In genomic region chr17:57032854-57033253, GRCm38 (mm10) we compare ENCODE assay signal across 10 mouse cellular contexts. TPM values are rescaled to one million over a fixed set of nuclear protein-coding genes. Genes with fewer than 3 reads are reported as not detected.
DNase-seq lines count a peak whose midpoint lies in the region; ATAC-seq lines count a peak whose summit lies in the region.
"Had no signal": no experiment of that assay in that cellular context is flagged by ENCODE, and none has a peak within 500 bp of the region (broad histone marks: within the 10 kb centered on the region; RNA-seq: fewer than 3 reads in every experiment).

No protein-coding gene starts in this region.

- WGBS in forebrain, embryonic 14.5 days: 85% methylated on average over 4 of the region's 4 CpGs
- 91% methylated on average over 4 of the region's 4 CpGs for WGBS in forebrain, embryonic 13.5 days
- WGBS in limb, embryonic 15.5 days: 90% methylated on average over 4 of the region's 4 CpGs

- no peak overlapping the region for H3K9ac ChIP-seq in forebrain, embryonic 14.5 days (ENCODE audit: low read length)
- H3K9ac ChIP-seq in forebrain, embryonic 13.5 days: no peak overlapping the region
- H3K9ac ChIP-seq in limb, embryonic 15.5 days: no peak overlapping the region

- ATAC-seq in forebrain, embryonic 14.5 days: no peak
- no peak for ATAC-seq in forebrain, embryonic 13.5 days
- no peak for ATAC-seq in limb, embryonic 15.5 days (ENCODE audit: insufficient number of reproducible peaks, low FRiP score, low TSS enrichment, low read depth)

- peak overlapping the region; percentile 37; the same call in 1 of the 2 replicates for H3K4me3 ChIP-seq in forebrain, embryonic 14.5 days (ENCODE audit: low read depth, low read length)
- no peak overlapping the region for H3K4me3 ChIP-seq in forebrain, embryonic 13.5 days
- peak overlapping the region; percentile 60; the same call in 1 of the 2 replicates for H3K4me3 ChIP-seq in brown adipose tissue, adult 24 weeks (ENCODE audit: insufficient read depth, low read depth, low read length)
- H3K4me3 ChIP-seq in limb, embryonic 15.5 days: no peak overlapping the region

- peaks cover 10% of the 10 kb centered on the region for H3K4me1 ChIP-seq in forebrain, embryonic 14.5 days (ENCODE audit: control insufficient read depth, insufficient read depth, low read length)
- peaks cover 21% of the 10 kb centered on the region for H3K4me1 ChIP-seq in forebrain, embryonic 13.5 days
- peaks cover 8% of the 10 kb centered on the region; the same call in 1 of the 2 replicates for H3K4me1 ChIP-seq in brown adipose tissue, adult 24 weeks (ENCODE audit: control insufficient read depth, insufficient read depth, insufficient read length, low read length)
- H3K4me1 ChIP-seq in limb, embryonic 15.5 days: peaks cover 16% of the 10 kb centered on the region

- no peak for DNase-seq in forebrain, embryonic 14.5 days (ENCODE audit: low spot score)
- peak; percentile 22 for DNase-seq in 3T3-L1 (ENCODE audit: low read depth, low spot score)
- no peak for DNase-seq in retina, postnatal 1 day
- no peak for DNase-seq in adrenal gland, postnatal 25 days
- DNase-seq in yolk sac, embryonic 10.5 days (ENCODE audit: low spot score): no peak
- DNase-seq: thymus, postnatal 4 days had no signal

- H3K9me3 ChIP-seq in forebrain, embryonic 14.5 days (replicated peaks; ENCODE audit: control insufficient read depth, low read length): no peaks in the 10 kb centered on the region
- no peaks in the 10 kb centered on the region for H3K9me3 ChIP-seq in forebrain, embryonic 13.5 days (replicated peaks)
- no peaks in the 10 kb centered on the region for H3K9me3 ChIP-seq in limb, embryonic 15.5 days

- H3K27me3 ChIP-seq in forebrain, embryonic 14.5 days (replicated peaks; ENCODE audit: control insufficient read depth, insufficient read depth, low read length): no peaks in the 10 kb centered on the region
- 0 out of 2 replicates have a peak, but pooled peaks cover 8% of the 10 kb centered on the region for H3K27me3 ChIP-seq in forebrain, embryonic 13.5 days
- peaks cover 3% of the 10 kb centered on the region; the same call in 1 of the 2 replicates for H3K27me3 ChIP-seq in limb, embryonic 15.5 days

- no peak overlapping the region for H3K4me2 ChIP-seq in forebrain, embryonic 14.5 days (ENCODE audit: low read length)
- no peak overlapping the region for H3K4me2 ChIP-seq in forebrain, embryonic 13.5 days
- no peak overlapping the region for H3K4me2 ChIP-seq in limb, embryonic 15.5 days

- H3K27ac ChIP-seq in forebrain, embryonic 14.5 days (ENCODE audit: low read depth, low read length): no peak overlapping the region
- H3K27ac ChIP-seq in forebrain, embryonic 13.5 days: no peak overlapping the region
- no peak overlapping the region for H3K27ac ChIP-seq in brown adipose tissue, adult 24 weeks (replicated peaks; ENCODE audit: low read depth, low read length)
- H3K27ac ChIP-seq in limb, embryonic 15.5 days: peak overlapping the region; percentile 93

- peaks cover 8% of the 10 kb centered on the region for H3K36me3 ChIP-seq in forebrain, embryonic 14.5 days (ENCODE audit: control insufficient read depth, insufficient read depth, low read length)
- H3K36me3 ChIP-seq in forebrain, embryonic 13.5 days (ENCODE audit: poor library complexity, severe bottlenecking): peaks cover 11% of the 10 kb centered on the region
- H3K36me3 ChIP-seq in limb, embryonic 15.5 days: peaks cover 10% of the 10 kb centered on the region

RNA-seq across cellular contexts. Expression of gene Khsrp, which starts 1.5 kb away (rescaled TPM):
- 24.6 and 26.0 TPM in 2 replicates for polyA plus RNA-seq in forebrain, embryonic 14.5 days (2014; fragmentation: Nextera tagmentation; extraction: Ambion mirVana)
- 36.4 and 39.1 TPM in 2 replicates for polyA plus RNA-seq in forebrain, embryonic 13.5 days (2015; fragmentation: Nextera tagmentation; extraction: Ambion mirVana)
- 18.7 and 21.7 TPM in 2 replicates for polyA plus RNA-seq in brown adipose tissue, adult 24 weeks (2012; ENCODE audit: insufficient read depth, insufficient read length, missing spikeins)
- 24.2 and 35.9 TPM in 2 replicates for polyA plus RNA-seq in limb, embryonic 15.5 days (2015; fragmentation: Nextera tagmentation; extraction: Ambion mirVana)
- total RNA-seq in adrenal gland, postnatal 25 days (2021): 94.9 and 115 TPM in 2 replicates

RNA-seq across cellular contexts. Expression of gene Slc25a41, which starts 8.6 kb away (rescaled TPM):
- not detected in 2 replicates for polyA plus RNA-seq in forebrain, embryonic 14.5 days (2014; fragmentation: Nextera tagmentation; extraction: Ambion mirVana)
- polyA plus RNA-seq in forebrain, embryonic 13.5 days (2015; fragmentation: Nextera tagmentation; extraction: Ambion mirVana): not detected in 2 replicates
- not detected in 2 replicates for polyA plus RNA-seq in brown adipose tissue, adult 24 weeks (2012; ENCODE audit: insufficient read depth, insufficient read length, missing spikeins)
- polyA plus RNA-seq in limb, embryonic 15.5 days (2015; fragmentation: Nextera tagmentation; extraction: Ambion mirVana): not detected in 2 replicates
- not detected in 2 replicates for total RNA-seq in adrenal gland, postnatal 25 days (2021)
- polyA plus RNA-seq: large intestine, adult 2 months had no signal

RNA-seq across cellular contexts. Expression of gene Gm17949, which starts 21.6 kb away (rescaled TPM):
- 0.14 and 0.37 TPM in 2 replicates for polyA plus RNA-seq in forebrain, embryonic 14.5 days (2014; fragmentation: Nextera tagmentation; extraction: Ambion mirVana)
- polyA plus RNA-seq in forebrain, embryonic 13.5 days (2015; fragmentation: Nextera tagmentation; extraction: Ambion mirVana): 0.52 and 0.54 TPM in 2 replicates
- not detected in 2 replicates for polyA plus RNA-seq in brown adipose tissue, adult 24 weeks (2012; ENCODE audit: insufficient read depth, insufficient read length, missing spikeins)
- 0.37 and 0.40 TPM in 2 replicates for polyA plus RNA-seq in limb, embryonic 15.5 days (2015; fragmentation: Nextera tagmentation; extraction: Ambion mirVana)
- 0.64 TPM in 1 of 2 replicates, not detected in the other for total RNA-seq in adrenal gland, postnatal 25 days (2021)
- polyA plus RNA-seq: large intestine, adult 2 months had no signal

RNA-seq across cellular contexts. Expression of gene Gtf2f1, which starts 21.8 kb away (rescaled TPM):
- 70.7 and 78.9 TPM in 2 replicates for polyA plus RNA-seq in forebrain, embryonic 14.5 days (2014; fragmentation: Nextera tagmentation; extraction: Ambion mirVana)
- 77.6 and 85.6 TPM in 2 replicates for polyA plus RNA-seq in forebrain, embryonic 13.5 days (2015; fragmentation: Nextera tagmentation; extraction: Ambion mirVana)
- polyA plus RNA-seq in brown adipose tissue, adult 24 weeks (2012; ENCODE audit: insufficient read depth, insufficient read length, missing spikeins): 29.1 and 29.3 TPM in 2 replicates
- 62.0 and 75.6 TPM in 2 replicates for polyA plus RNA-seq in limb, embryonic 15.5 days (2015; fragmentation: Nextera tagmentation; extraction: Ambion mirVana)
- total RNA-seq in adrenal gland, postnatal 25 days (2021): 46.1 and 55.3 TPM in 2 replicates

RNA-seq across cellular contexts. Expression of gene Crb3, which starts 26.1 kb away (rescaled TPM):
- 1.9 and 2.0 TPM in 2 replicates for polyA plus RNA-seq in forebrain, embryonic 14.5 days (2014; fragmentation: Nextera tagmentation; extraction: Ambion mirVana)
- 0.68 and 2.1 TPM in 2 replicates for polyA plus RNA-seq in forebrain, embryonic 13.5 days (2015; fragmentation: Nextera tagmentation; extraction: Ambion mirVana)
- polyA plus RNA-seq in brown adipose tissue, adult 24 weeks (2012; ENCODE audit: insufficient read depth, insufficient read length, missing spikeins): not detected in 2 replicates
- 9.7 and 11.4 TPM in 2 replicates for polyA plus RNA-seq in limb, embryonic 15.5 days (2015; fragmentation: Nextera tagmentation; extraction: Ambion mirVana)
- 1.4 TPM in 1 of 2 replicates, not detected in the other for total RNA-seq in adrenal gland, postnatal 25 days (2021)

Comparison
In these comparisons a context has a peak if more than half of its experiments do, and no peak if none do; other contexts are left out.
1. H3K4me3 ChIP-seq: peak in forebrain, embryonic 14.5 days (single experiment) and brown adipose tissue, adult 24 weeks (single experiment); none in forebrain, embryonic 13.5 days (single experiment) and limb, embryonic 15.5 days (single experiment).